Mouse (Mus musculus): ENCODE data around the gene Wdr41. TPM values are rescaled to one million over a fixed set of nuclear protein-coding genes. Genes with fewer than 3 reads are reported as not detected.

The Wdr41 gene
- polyA plus RNA-seq, 1 experiment from 2014 or later: 27.4 TPM

GRCm38 (mm10) chr13:94979081-94979480 lies 2.9 kb downstream of the Wdr41 start:
- WGBS: 28% methylated on average over 7 of the region's 7 CpGs

DNA sequence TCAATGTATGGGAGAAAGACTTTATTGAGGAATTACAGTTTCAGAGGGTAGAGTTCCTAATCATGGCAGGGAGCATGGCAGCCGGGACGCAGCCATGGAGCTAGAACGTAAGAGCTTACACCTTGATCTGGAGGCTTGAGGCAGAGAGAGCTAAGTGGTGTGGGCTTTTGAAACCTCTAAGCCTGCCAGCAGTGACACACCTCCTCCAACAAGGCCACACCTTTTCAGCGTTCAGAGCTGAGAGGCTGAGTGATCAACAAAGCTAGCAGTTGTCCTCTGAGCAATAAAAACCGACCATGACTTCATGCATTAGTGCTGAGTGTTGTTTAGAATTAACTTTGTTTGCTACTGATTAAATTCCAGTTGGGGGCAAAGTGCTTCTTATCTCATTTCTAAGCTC lies 14.4 kb downstream of the Wdr41 start:
- no peak for ATAC-seq
- no peaks in the 10 kb centered on the region for H3K9me3 ChIP-seq (replicated peaks; ENCODE audit: control insufficient read depth, low read length, poor library complexity, severe bottlenecking)
- no peaks in the 10 kb centered on the region for H3K4me1 ChIP-seq (ENCODE audit: control insufficient read depth, insufficient read depth, low read length)
- no peak overlapping the region for H3K9ac ChIP-seq (ENCODE audit: low read depth, low read length)
- 70% methylated on average over 5 of the region's 5 CpGs for WGBS
- H3K27me3 ChIP-seq (ENCODE audit: control insufficient read depth, insufficient read depth, low read depth, low read length): no peaks in the 10 kb centered on the region
- H3K4me2 ChIP-seq (ENCODE audit: low read length): no peak overlapping the region
- H3K27ac ChIP-seq (ENCODE audit: low read length): no peak overlapping the region
- no peak overlapping the region for H3K4me3 ChIP-seq (ENCODE audit: low read depth, low read length)
- no peaks in the 10 kb centered on the region for H3K36me3 ChIP-seq (ENCODE audit: control insufficient read depth, insufficient read depth, low read length)

More at GRCm38 (mm10) chr13:94979081-94979480, 2.9 kb downstream of the Wdr41 start:
- Histone ChIP-seq H3K9me3 (replicated peaks; ENCODE audit: control insufficient read depth, low read length, poor library complexity, severe bottlenecking) (no peaks in the 10 kb centered on the region), H3K36me3 (ENCODE audit: control insufficient read depth, insufficient read depth, low read length) (no peaks in the 10 kb centered on the region), H3K4me3 (ENCODE audit: low read depth, low read length) (no peak overlapping the region), H3K27me3 (ENCODE audit: control insufficient read depth, insufficient read depth, low read depth, low read length) (no peaks in the 10 kb centered on the region), H3K4me2 (ENCODE audit: low read length) (no peak overlapping the region), H3K4me1 (ENCODE audit: control insufficient read depth, insufficient read depth, low read length) (peaks cover 13% of the 10 kb centered on the region), H3K9ac (ENCODE audit: low read depth, low read length) (no peak overlapping the region), H3K27ac (ENCODE audit: low read length) (no peak overlapping the region)
- no peak for ATAC-seq

DNA sequence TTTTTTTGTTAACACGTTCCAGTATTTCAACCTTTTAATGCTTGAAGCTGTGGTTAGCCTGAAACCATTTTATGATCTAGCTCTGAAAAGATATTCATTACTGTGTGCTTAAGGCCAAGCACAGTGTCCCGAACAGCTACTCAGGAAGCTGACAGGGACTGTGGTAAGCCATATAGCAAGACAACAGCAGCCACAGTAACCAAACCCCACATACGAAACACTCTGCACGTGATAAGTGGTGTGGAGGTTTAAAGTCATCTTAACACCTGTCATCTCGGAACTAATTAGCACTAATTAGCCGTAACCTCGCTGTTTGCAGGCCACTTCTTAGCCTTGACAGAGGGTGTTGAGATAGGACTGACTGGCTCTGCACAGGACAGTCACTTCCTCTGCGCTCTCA lies 31.1 kb downstream of the Wdr41 start:
- no peaks in the 10 kb centered on the region for H3K27me3 ChIP-seq (ENCODE audit: control insufficient read depth, insufficient read depth, low read depth, low read length)
- no peaks in the 10 kb centered on the region for H3K4me1 ChIP-seq (ENCODE audit: control insufficient read depth, insufficient read depth, low read length)
- H3K27ac ChIP-seq (ENCODE audit: low read length): no peak overlapping the region
- H3K4me3 ChIP-seq (ENCODE audit: low read depth, low read length): no peak overlapping the region
- 86% methylated on average over 8 of the region's 8 CpGs for WGBS
- no peak overlapping the region for H3K4me2 ChIP-seq (ENCODE audit: low read length)
- no peak overlapping the region for H3K9ac ChIP-seq (ENCODE audit: low read depth, low read length)
- H3K9me3 ChIP-seq (replicated peaks; ENCODE audit: control insufficient read depth, low read length, poor library complexity, severe bottlenecking): no peaks in the 10 kb centered on the region
- H3K36me3 ChIP-seq (ENCODE audit: control insufficient read depth, insufficient read depth, low read length): peaks cover 3% of the 10 kb centered on the region; the same call in 1 of the 2 replicates
- no peak for ATAC-seq

DNA sequence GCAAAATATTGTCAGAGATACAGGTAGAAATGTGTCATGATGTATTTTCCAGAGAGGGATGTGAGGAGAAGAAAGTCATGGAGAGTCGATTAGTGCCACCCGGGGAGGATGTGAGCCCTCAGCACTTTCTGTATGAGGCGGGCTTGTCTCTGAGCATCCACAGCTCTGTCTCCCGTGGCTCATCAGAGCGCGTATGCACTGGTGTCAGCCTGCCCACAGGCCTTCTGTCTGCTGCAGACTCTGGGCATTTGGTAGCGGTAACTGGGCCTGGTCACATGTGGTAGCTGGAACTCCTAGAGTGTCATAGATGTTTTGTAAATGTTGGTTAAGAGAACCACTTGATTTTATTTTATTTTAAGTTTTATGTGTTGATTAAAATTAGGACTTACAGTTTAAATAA lies 33.1 kb downstream of the Wdr41 start:
- Histone ChIP-seq H3K9me3 (replicated peaks; ENCODE audit: control insufficient read depth, low read length, poor library complexity, severe bottlenecking) (no peaks in the 10 kb centered on the region), H3K4me2 (ENCODE audit: low read length) (no peak overlapping the region), H3K4me1 (ENCODE audit: control insufficient read depth, insufficient read depth, low read length) (no peaks in the 10 kb centered on the region), H3K27ac (ENCODE audit: low read length) (no peak overlapping the region), H3K9ac (ENCODE audit: low read depth, low read length) (no peak overlapping the region), H3K36me3 (ENCODE audit: control insufficient read depth, insufficient read depth, low read length) (peaks cover 3% of the 10 kb centered on the region; the same call in 1 of the 2 replicates), H3K4me3 (ENCODE audit: low read depth, low read length) (no peak overlapping the region), H3K27me3 (ENCODE audit: control insufficient read depth, insufficient read depth, low read depth, low read length) (no peaks in the 10 kb centered on the region)
- WGBS: 80% methylated on average over 7 of the region's 7 CpGs
- no peak for ATAC-seq

- no peak for ATAC-seq
- no peaks in the 10 kb centered on the region for H3K27me3 ChIP-seq (ENCODE audit: control insufficient read depth, insufficient read depth, low read depth, low read length)
- H3K4me2 ChIP-seq (ENCODE audit: low read length): no peak overlapping the region
- no peak overlapping the region for H3K4me3 ChIP-seq (ENCODE audit: low read depth, low read length)
- no peak overlapping the region for H3K9ac ChIP-seq (ENCODE audit: low read depth, low read length)
- 92% methylated on average over 7 of the region's 7 CpGs for WGBS
- peaks cover 3% of the 10 kb centered on the region; the same call in 1 of the 2 replicates for H3K36me3 ChIP-seq (ENCODE audit: control insufficient read depth, insufficient read depth, low read length)
- H3K4me1 ChIP-seq (ENCODE audit: control insufficient read depth, insufficient read depth, low read length): no peaks in the 10 kb centered on the region
- no peak overlapping the region for H3K27ac ChIP-seq (ENCODE audit: low read length)
- no peaks in the 10 kb centered on the region for H3K9me3 ChIP-seq (replicated peaks; ENCODE audit: control insufficient read depth, low read length, poor library complexity, severe bottlenecking)
Observed at GRCm38 (mm10) chr13:95011546-95012257, 35.6 kb downstream of the Wdr41 start.

DNA sequence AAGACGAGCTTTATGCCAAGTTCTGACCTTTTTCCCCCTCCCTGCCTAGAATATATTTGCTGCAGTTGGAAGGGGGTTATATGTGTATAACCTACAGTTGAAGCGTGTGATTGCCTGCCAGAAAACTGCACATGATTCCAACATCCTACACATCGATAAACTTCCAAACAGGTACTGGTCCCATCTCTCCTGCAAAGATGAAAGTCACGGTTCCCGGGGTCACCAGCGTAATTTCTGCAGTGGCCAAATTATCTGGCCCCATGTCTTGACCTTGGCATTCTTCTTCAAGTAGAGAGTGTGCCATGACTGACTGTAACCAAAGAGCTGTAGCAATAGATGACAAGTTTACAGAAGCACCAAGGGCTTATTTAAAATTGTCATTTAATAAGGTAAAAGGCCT lies 41.1 kb downstream of the Wdr41 start:
- H3K9ac ChIP-seq (ENCODE audit: low read depth, low read length): no peak overlapping the region
- H3K4me1 ChIP-seq (ENCODE audit: control insufficient read depth, insufficient read depth, low read length): peaks cover 8% of the 10 kb centered on the region; the same call in 1 of the 2 replicates
- no peaks in the 10 kb centered on the region for H3K9me3 ChIP-seq (replicated peaks; ENCODE audit: control insufficient read depth, low read length, poor library complexity, severe bottlenecking)
- no peak overlapping the region for H3K4me3 ChIP-seq (ENCODE audit: low read depth, low read length)
- H3K4me2 ChIP-seq (ENCODE audit: low read length): no peak overlapping the region
- H3K36me3 ChIP-seq (ENCODE audit: control insufficient read depth, insufficient read depth, low read length): peaks cover 3% of the 10 kb centered on the region; the same call in 1 of the 2 replicates
- no peaks in the 10 kb centered on the region for H3K27me3 ChIP-seq (ENCODE audit: control insufficient read depth, insufficient read depth, low read depth, low read length)
- 87% methylated on average over 6 of the region's 6 CpGs for WGBS
- ATAC-seq: no peak
- no peak overlapping the region for H3K27ac ChIP-seq (ENCODE audit: low read length)

- Histone ChIP-seq H3K9ac (ENCODE audit: low read depth, low read length) (peak overlapping the region; percentile 57), H3K36me3 (ENCODE audit: control insufficient read depth, insufficient read depth, low read length) (peaks cover 3% of the 10 kb centered on the region; the same call in 1 of the 2 replicates), H3K9me3 (replicated peaks; ENCODE audit: control insufficient read depth, low read length, poor library complexity, severe bottlenecking) (no peaks in the 10 kb centered on the region), H3K4me3 (ENCODE audit: low read depth, low read length) (no peak overlapping the region), H3K4me1 (ENCODE audit: control insufficient read depth, insufficient read depth, low read length) (peaks cover 8% of the 10 kb centered on the region; the same call in 1 of the 2 replicates), H3K27me3 (ENCODE audit: control insufficient read depth, insufficient read depth, low read depth, low read length) (no peaks in the 10 kb centered on the region), H3K27ac (ENCODE audit: low read length) (peak overlapping the region; percentile 64), H3K4me2 (ENCODE audit: low read length) (peak overlapping the region; percentile 23; the same call in 1 of the 2 replicates)
- WGBS: 2% methylated on average over 9 of the region's 9 CpGs
- peak; percentile 88 for ATAC-seq
Observed at GRCm38 (mm10) chr13:95017916-95018315, 41.8 kb downstream of the Wdr41 start.

GRCm38 (mm10) chr13:95019345-95019744 lies 43.2 kb downstream of the Wdr41 start:
- 86% methylated on average over 6 of the region's 6 CpGs for WGBS

GRCm38 (mm10) chr13:95020216-95020615 lies 44.1 kb downstream of the Wdr41 start:
- peaks cover 3% of the 10 kb centered on the region; the same call in 1 of the 2 replicates for H3K36me3 ChIP-seq (ENCODE audit: control insufficient read depth, insufficient read depth, low read length)
- no peaks in the 10 kb centered on the region for H3K9me3 ChIP-seq (replicated peaks; ENCODE audit: control insufficient read depth, low read length, poor library complexity, severe bottlenecking)
- no peak overlapping the region for H3K27ac ChIP-seq (ENCODE audit: low read length)
- peaks cover 8% of the 10 kb centered on the region; the same call in 1 of the 2 replicates for H3K4me1 ChIP-seq (ENCODE audit: control insufficient read depth, insufficient read depth, low read length)
- no peaks in the 10 kb centered on the region for H3K27me3 ChIP-seq (ENCODE audit: control insufficient read depth, insufficient read depth, low read depth, low read length)
- no peak overlapping the region for H3K4me2 ChIP-seq (ENCODE audit: low read length)
- no peak overlapping the region for H3K4me3 ChIP-seq (ENCODE audit: low read depth, low read length)
- ATAC-seq: no peak
- 87% methylated on average over 6 of the region's 6 CpGs for WGBS
- H3K9ac ChIP-seq (ENCODE audit: low read depth, low read length): no peak overlapping the region

More at GRCm38 (mm10) chr13:95019345-95019744, 43.2 kb downstream of the Wdr41 start:
- Histone ChIP-seq H3K9me3 (replicated peaks; ENCODE audit: control insufficient read depth, low read length, poor library complexity, severe bottlenecking) (no peaks in the 10 kb centered on the region), H3K4me1 (ENCODE audit: control insufficient read depth, insufficient read depth, low read length) (peaks cover 8% of the 10 kb centered on the region; the same call in 1 of the 2 replicates), H3K27me3 (ENCODE audit: control insufficient read depth, insufficient read depth, low read depth, low read length) (no peaks in the 10 kb centered on the region), H3K4me2 (ENCODE audit: low read length) (no peak overlapping the region), H3K36me3 (ENCODE audit: control insufficient read depth, insufficient read depth, low read length) (peaks cover 3% of the 10 kb centered on the region; the same call in 1 of the 2 replicates), H3K9ac (ENCODE audit: low read depth, low read length) (no peak overlapping the region), H3K27ac (ENCODE audit: low read length) (no peak overlapping the region), H3K4me3 (ENCODE audit: low read depth, low read length) (no peak overlapping the region)
- no peak for ATAC-seq

All from midbrain, embryonic 16.5 days (tissue).